Mouse (Mus musculus): ENCODE data around the gene Trmt61a.

Gene Trmt61a

DNA sequence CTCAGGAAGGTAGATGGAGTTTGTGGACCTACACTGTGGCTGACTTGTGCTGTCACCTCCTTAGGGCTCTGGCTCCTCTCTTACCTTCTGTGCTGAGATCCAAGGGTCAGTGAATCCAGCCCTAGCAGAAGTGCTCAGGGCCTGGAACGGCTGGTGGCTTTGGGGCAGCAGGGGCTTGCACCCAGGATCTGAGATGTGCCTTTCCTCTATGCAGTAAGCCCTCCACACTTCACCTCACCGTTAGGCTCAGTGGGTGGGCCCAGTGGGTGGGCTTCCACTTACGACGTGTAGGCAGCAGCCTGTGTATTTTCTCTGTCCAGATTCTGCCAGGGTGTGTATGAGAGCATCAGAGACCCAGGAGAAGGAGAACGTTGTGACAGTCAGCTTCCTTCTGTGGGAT is 55.0 kb downstream of the Trmt61a start:
- DNase-seq (ENCODE audit: low read depth): no peak
